Mouse (Mus musculus): Measurements from ENCODE around the gene Calm2. TPM values are rescaled to one million over a fixed set of nuclear protein-coding genes. Genes with fewer than 3 reads are reported as not detected.

Calm2 gene
- total and polyA plus RNA-seq, 3 experiments = 50.7 to 701 (median 314) TPM

- no peak for ATAC-seq (ENCODE audit: extremely low read depth, insufficient number of reproducible peaks, low FRiP score, poor library complexity, severe bottlenecking)
- H3K9me3 ChIP-seq (replicated peaks) = 0 out of 2 replicates have a peak, but pooled peaks cover 5% of the 10 kb centered on the region
- H3K4me1 ChIP-seq (ENCODE audit: insufficient read depth, low read depth, low read length) = peaks cover 5% of the 10 kb centered on the region; the same call in 1 of the 2 replicates
- H3K36me3 ChIP-seq (replicated peaks) = no peaks in the 10 kb centered on the region
- no peak for DNase-seq (ENCODE audit: low spot score)
- peaks cover 4% of the 10 kb centered on the region; the same call in 1 of the 2 replicates for H3K27me3 ChIP-seq (ENCODE audit: insufficient read depth, low read length)
- TF ChIP-seq CTCF (IDR thresholded peaks at IDR 0.05; ENCODE audit: low read depth, low read length) (no peak), POLR2AphosphoS5 (IDR thresholded peaks at IDR 0.05; ENCODE audit: insufficient replicate concordance, low read depth, low read length) (no peak), TAL1 (conservative IDR thresholded peaks at IDR 0.05; ENCODE audit: low read depth, low read length) (no peak), GATA1 (IDR thresholded peaks at IDR 0.05; ENCODE audit: borderline replicate concordance, low read length) (no peak), GATA2 (IDR thresholded peaks at IDR 0.05; ENCODE audit: borderline replicate concordance, low read depth, low read length) (no peak)
- no peak overlapping the region for H3K4me3 ChIP-seq (ENCODE audit: low read depth, low read length)
Measured at GRCm38 (mm10) chr17:87405576-87405975, 41.2 kb downstream of the Calm2 start.

- DNase-seq (ENCODE audit: low spot score) (no peak), ATAC-seq (ENCODE audit: extremely low read depth, insufficient number of reproducible peaks, low FRiP score, poor library complexity, severe bottlenecking) (no peak)
- peaks cover 6% of the 10 kb centered on the region for H3K27me3 ChIP-seq (ENCODE audit: insufficient read depth, low read length)
- H3K9me3 ChIP-seq (replicated peaks) = 0 out of 2 replicates have a peak, but pooled peaks cover 5% of the 10 kb centered on the region
- H3K36me3 ChIP-seq (replicated peaks) = no peaks in the 10 kb centered on the region
- H3K4me3 ChIP-seq (ENCODE audit: low read depth, low read length) = no peak overlapping the region
- peaks cover 5% of the 10 kb centered on the region; the same call in 1 of the 2 replicates for H3K4me1 ChIP-seq (ENCODE audit: insufficient read depth, low read depth, low read length)
- no peak for TF ChIP-seq TAL1 (conservative IDR thresholded peaks at IDR 0.05; ENCODE audit: low read depth, low read length)
- TF ChIP-seq CTCF (IDR thresholded peaks at IDR 0.05; ENCODE audit: low read depth, low read length) = no peak
- TF ChIP-seq GATA2 (IDR thresholded peaks at IDR 0.05; ENCODE audit: borderline replicate concordance, low read depth, low read length) = no peak
- TF ChIP-seq POLR2AphosphoS5 (IDR thresholded peaks at IDR 0.05; ENCODE audit: insufficient replicate concordance, low read depth, low read length) = no peak
- TF ChIP-seq GATA1 (IDR thresholded peaks at IDR 0.05; ENCODE audit: borderline replicate concordance, low read length) = no peak
Measured at GRCm38 (mm10) chr17:87403462-87403861, 43.3 kb downstream of the Calm2 start.

- peaks cover 10% of the 10 kb centered on the region for H3K27me3 ChIP-seq (ENCODE audit: insufficient read depth, low read length)
- H3K9me3 ChIP-seq (replicated peaks) = 0 out of 2 replicates have a peak, but pooled peaks cover 2% of the 10 kb centered on the region
- H3K36me3 ChIP-seq (replicated peaks) = no peaks in the 10 kb centered on the region
- peaks cover 5% of the 10 kb centered on the region; the same call in 1 of the 2 replicates for H3K4me1 ChIP-seq (ENCODE audit: insufficient read depth, low read depth, low read length)
- TF ChIP-seq GATA2 (IDR thresholded peaks at IDR 0.05; ENCODE audit: borderline replicate concordance, low read depth, low read length) (no peak), POLR2AphosphoS5 (IDR thresholded peaks at IDR 0.05; ENCODE audit: insufficient replicate concordance, low read depth, low read length) (no peak), GATA1 (IDR thresholded peaks at IDR 0.05; ENCODE audit: borderline replicate concordance, low read length) (no peak), TAL1 (conservative IDR thresholded peaks at IDR 0.05; ENCODE audit: low read depth, low read length) (no peak), CTCF (IDR thresholded peaks at IDR 0.05; ENCODE audit: low read depth, low read length) (no peak)
- ATAC-seq (ENCODE audit: extremely low read depth, insufficient number of reproducible peaks, low FRiP score, poor library complexity, severe bottlenecking) (no peak), DNase-seq (ENCODE audit: low spot score) (no peak)
- H3K4me3 ChIP-seq (ENCODE audit: low read depth, low read length) = no peak overlapping the region
Measured at GRCm38 (mm10) chr17:87402444-87402843, 44.3 kb downstream of the Calm2 start.

GRCm38 (mm10) chr17:87397088-87397487, 49.6 kb downstream of the Calm2 start:
- Histone ChIP-seq H3K9me3 (replicated peaks) (no peaks in the 10 kb centered on the region), H3K36me3 (replicated peaks) (no peaks in the 10 kb centered on the region), H3K4me1 (ENCODE audit: insufficient read depth, low read depth, low read length) (no peaks in the 10 kb centered on the region), H3K4me3 (ENCODE audit: low read depth, low read length) (no peak overlapping the region), H3K27me3 (ENCODE audit: insufficient read depth, low read length) (peaks cover 26% of the 10 kb centered on the region)
- TF ChIP-seq TAL1 (conservative IDR thresholded peaks at IDR 0.05; ENCODE audit: low read depth, low read length) (no peak), GATA1 (IDR thresholded peaks at IDR 0.05; ENCODE audit: borderline replicate concordance, low read length) (no peak), POLR2AphosphoS5 (IDR thresholded peaks at IDR 0.05; ENCODE audit: insufficient replicate concordance, low read depth, low read length) (no peak), CTCF (IDR thresholded peaks at IDR 0.05; ENCODE audit: low read depth, low read length) (no peak), GATA2 (IDR thresholded peaks at IDR 0.05; ENCODE audit: borderline replicate concordance, low read depth, low read length) (no peak)
- ATAC-seq (ENCODE audit: extremely low read depth, insufficient number of reproducible peaks, low FRiP score, poor library complexity, severe bottlenecking) (no peak), DNase-seq (ENCODE audit: low spot score) (no peak)

GRCm38 (mm10) chr17:87391242-87391641, 55.5 kb downstream of the Calm2 start:
- DNase-seq (ENCODE audit: low spot score) = no peak
- H3K27me3 ChIP-seq (ENCODE audit: insufficient read depth, low read length) = peaks cover 23% of the 10 kb centered on the region
- H3K36me3 ChIP-seq (replicated peaks) = no peaks in the 10 kb centered on the region
- no peak for TF ChIP-seq GATA1 (IDR thresholded peaks at IDR 0.05; ENCODE audit: borderline replicate concordance, low read length)
- no peak for TF ChIP-seq CTCF (IDR thresholded peaks at IDR 0.05; ENCODE audit: low read depth, low read length)
- TF ChIP-seq GATA2 (IDR thresholded peaks at IDR 0.05; ENCODE audit: borderline replicate concordance, low read depth, low read length) = no peak
- TF ChIP-seq POLR2AphosphoS5 (IDR thresholded peaks at IDR 0.05; ENCODE audit: insufficient replicate concordance, low read depth, low read length) = no peak
- no peak for TF ChIP-seq TAL1 (conservative IDR thresholded peaks at IDR 0.05; ENCODE audit: low read depth, low read length)
- ATAC-seq (ENCODE audit: extremely low read depth, insufficient number of reproducible peaks, low FRiP score, poor library complexity, severe bottlenecking) = no peak
- H3K4me1 ChIP-seq (ENCODE audit: insufficient read depth, low read depth, low read length) = no peaks in the 10 kb centered on the region
- H3K9me3 ChIP-seq (replicated peaks) = no peaks in the 10 kb centered on the region
- no peak overlapping the region for H3K4me3 ChIP-seq (ENCODE audit: low read depth, low read length)

GRCm38 (mm10) chr17:87387068-87387467, 59.7 kb downstream of the Calm2 start:
- Histone ChIP-seq H3K9me3 (replicated peaks) (no peaks in the 10 kb centered on the region), H3K27me3 (ENCODE audit: insufficient read depth, low read length) (peaks cover 20% of the 10 kb centered on the region), H3K4me1 (ENCODE audit: insufficient read depth, low read depth, low read length) (no peaks in the 10 kb centered on the region), H3K4me3 (ENCODE audit: low read depth, low read length) (no peak overlapping the region), H3K36me3 (replicated peaks) (peaks cover 6% of the 10 kb centered on the region)
- TF ChIP-seq GATA1 (IDR thresholded peaks at IDR 0.05; ENCODE audit: borderline replicate concordance, low read length) (no peak), GATA2 (IDR thresholded peaks at IDR 0.05; ENCODE audit: borderline replicate concordance, low read depth, low read length) (no peak)
- no peak for ATAC-seq (ENCODE audit: extremely low read depth, insufficient number of reproducible peaks, low FRiP score, poor library complexity, severe bottlenecking)
- no peak for DNase-seq (ENCODE audit: low spot score)
